Mouse (Mus musculus) regulatory T cell (primary cell): ENCODE results near the gene B230307C23Rik.
"Not testable (repeated sequence)": the region's sequence is repeated elsewhere in the genome, so short reads cannot be mapped to it uniquely, and the experiment has no call there.

Experiments used
- in situ Hi-C: fragments of 300-600 bp; cut with MboI, MseI; formaldehyde crosslinking; loops from one replicate; pipeline ENCODE4 v1.15.1; 2025; ENCODE audit warnings: high pct_unique_total_duplicates

Gene B230307C23Rik

DNA sequence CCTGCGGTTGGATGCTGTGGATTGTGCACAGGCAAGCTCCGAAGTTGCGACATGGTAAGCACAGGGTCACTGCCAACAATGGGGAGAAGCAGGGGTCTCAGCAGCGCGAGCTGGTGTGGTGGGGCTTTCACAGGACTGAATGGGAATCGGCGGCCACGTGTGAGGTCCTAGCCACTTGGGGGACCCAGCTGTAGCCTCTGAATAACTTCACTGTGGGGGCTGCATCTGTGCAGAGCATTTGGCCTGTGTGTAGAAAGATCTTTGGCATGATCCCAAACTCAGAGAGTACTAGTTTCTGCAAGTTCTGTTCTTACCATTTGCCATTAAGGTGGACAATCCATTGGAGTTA is 242 bp downstream of the B230307C23Rik start:
- in situ Hi-C loops, result loop anchor here (5.0 kb wide), 2 partner anchors 40 to 85 kb away; partner anchors contain the start of gene A630089N07Rik

DNA sequence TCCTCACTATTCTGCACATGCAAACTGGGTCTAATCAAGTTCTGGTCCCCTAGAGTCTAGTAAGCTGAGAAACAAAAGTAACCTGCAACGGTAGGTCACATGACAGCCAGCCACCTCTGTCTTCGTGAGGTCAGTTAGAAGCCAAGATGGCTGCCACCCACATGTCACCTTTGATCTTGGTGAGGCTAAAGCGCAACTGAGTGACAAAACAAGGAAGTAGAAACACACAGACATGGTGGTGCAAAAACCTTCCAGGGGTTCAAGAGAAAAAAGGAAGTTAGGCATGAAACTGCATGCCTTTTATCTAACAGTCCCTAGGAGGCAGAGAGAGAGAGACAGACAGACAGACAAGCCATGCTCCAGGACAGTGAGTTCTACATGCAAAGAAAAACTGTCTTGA is 25.0 kb downstream of the B230307C23Rik start:
- in situ Hi-C loops, result loop anchor here (5.0 kb wide), 1 partner anchor 75 kb away; no protein-coding TSS in a partner anchor

DNA sequence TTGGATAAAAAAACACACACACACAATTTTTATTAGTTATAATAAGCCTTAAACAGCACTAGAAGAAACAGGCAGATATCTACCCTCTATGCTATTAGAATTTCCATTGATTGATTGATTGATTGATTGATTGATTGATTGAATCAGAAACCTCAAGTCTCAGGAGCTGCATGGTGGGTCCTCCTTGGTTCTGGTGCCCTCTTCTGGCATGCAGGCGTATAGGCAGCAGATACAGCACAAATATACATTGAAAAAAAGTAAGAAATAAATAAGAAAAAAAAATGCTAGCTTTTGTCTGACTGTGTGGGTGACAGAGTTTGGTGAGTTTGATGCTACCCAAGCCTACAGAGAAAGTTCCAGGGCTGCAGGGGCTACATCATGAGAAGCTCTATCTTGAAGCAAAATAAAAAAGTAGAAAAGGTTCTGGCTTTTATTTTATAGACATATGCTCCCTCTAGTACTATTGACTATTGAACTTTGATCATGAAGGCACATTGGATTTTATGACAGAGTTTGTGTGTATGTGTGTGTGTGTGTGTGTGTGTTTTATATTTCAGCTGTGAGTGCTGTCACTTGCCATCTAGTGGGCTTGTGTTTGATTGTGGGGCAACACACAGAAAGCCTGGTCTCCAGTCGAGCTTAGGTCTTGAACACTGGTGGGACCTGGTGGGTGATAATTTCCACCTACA is 25.7 kb downstream of the B230307C23Rik start:
- in situ Hi-C loops, result loop anchor here (5.0 kb wide), 1 partner anchor 76 kb away; no protein-coding TSS in a partner anchor

DNA sequence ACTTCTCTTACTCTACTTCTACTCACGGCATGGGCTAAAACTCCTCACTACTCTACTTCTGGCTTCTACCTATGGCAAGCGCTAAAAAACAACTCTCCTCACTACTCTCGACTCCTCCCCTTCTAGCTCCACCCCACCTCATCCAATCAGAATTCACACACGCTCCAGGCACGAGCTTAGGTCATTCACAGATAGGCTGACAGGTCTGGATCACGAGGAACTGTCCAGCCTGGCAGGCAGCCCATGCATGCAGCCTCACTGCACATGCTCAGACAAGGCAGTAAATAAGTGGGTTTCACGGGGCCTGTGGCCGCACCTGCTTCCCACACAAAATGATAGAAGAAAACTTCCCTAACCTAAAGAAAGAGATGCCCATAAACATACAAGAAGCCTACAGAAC is 29.1 kb downstream of the B230307C23Rik start:
- in situ Hi-C loops, result not testable (repeated sequence)

DNA sequence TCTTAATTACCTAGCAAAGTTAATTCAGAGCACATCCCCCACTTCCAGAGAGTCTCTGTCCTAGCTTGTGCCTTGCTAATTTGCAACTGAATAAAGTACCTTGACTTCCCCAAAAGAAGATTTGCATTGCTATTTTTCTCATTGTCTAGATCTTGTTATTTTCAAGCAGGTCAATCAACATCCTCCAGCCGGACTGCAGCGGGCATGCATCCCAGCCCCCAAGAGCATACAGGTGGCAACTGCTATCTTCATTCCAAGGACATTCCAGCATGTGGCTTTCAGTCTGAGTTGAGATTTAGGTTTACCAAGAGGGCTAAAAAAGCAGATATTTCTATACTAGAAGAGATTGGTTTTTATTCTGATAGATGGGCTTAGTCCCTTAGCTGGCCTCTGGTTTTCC is 37.9 kb downstream of the B230307C23Rik start:
- in situ Hi-C loops, result not testable (repeated sequence)

DNA sequence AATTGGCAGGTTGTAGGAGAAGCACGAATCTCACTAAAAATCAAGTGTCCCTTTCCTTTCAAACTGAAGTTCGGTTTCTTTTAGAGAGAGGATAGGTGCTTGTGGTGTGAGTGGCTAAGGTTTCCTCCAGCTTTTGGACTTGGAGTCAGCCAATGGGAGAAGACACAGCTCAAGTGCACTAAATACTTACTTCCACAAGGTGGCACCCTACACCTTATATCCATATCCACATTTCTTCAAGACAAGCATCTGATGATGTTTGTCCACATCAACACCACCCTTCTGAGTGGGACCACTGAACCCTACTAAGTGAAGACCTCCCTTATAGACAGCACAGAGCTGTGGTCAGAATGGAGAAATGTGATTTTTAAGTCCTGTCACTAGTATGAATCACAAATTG is 44.6 kb downstream of the B230307C23Rik start:
- in situ Hi-C loops, result loop anchor here (5.0 kb wide), 1 partner anchor 36 kb away; no protein-coding TSS in a partner anchor

DNA sequence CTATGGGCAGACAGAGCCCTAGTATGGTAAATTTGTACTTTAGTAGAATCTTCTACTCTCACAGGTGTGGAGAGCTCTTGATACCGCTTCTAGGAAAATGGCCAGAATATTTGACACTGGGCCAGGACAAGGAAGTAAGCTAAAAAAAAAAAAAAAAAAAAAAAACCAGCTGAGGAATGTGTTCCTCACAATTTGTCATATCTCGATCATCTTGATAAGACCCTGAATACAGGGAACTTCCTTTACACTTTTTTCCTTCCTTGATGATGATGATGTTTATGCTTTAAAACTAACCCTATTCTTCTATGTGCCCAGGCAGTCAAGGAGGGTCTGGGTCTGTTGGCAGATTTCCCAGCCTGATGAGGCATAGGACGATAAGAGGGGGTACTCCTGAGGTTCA is 82.3 kb downstream of the B230307C23Rik start:
- in situ Hi-C loops, result loop anchor here (5.0 kb wide), 1 partner anchor 37 kb away; no protein-coding TSS in a partner anchor

- in situ Hi-C loops, result loop anchor here (5.0 kb wide), 1 partner anchor 84 kb away; the partner anchor contains the start of gene B230307C23Rik
Observed at GRCm38 (mm10) chr16:98081140-98081539, 84.0 kb downstream of the B230307C23Rik start.
